Mouse (Mus musculus) midbrain, embryonic 11.5 days (tissue): ENCODE measurements around the gene Acsl4. TPM values are rescaled to one million over a fixed set of nuclear protein-coding genes. Genes with fewer than 3 reads are reported as not detected.
A peak's percentile ranks its signal among the peaks of the same experiment; 100 is the strongest.

Experiments used
- ATAC-seq: fragments of 200-750 bp; cut with Nextera tagmentation; 2 replicates; pipeline ENCODE4 v1.8.0; 2017; ENCODE audit warnings: moderate TSS enrichment, moderate library complexity; ENCODE audit not compliant: low FRiP score
- DNase-seq: peaks from one replicate; pipeline ENCODE4 v3.0.0; 2015; ENCODE audit warnings: low spot score; ENCODE audit errors: missing footprints
- H3K27ac ChIP-seq: fragments of 300-500 bp; sonication (generic); 2 replicates; pipeline ENCODE4 v1.5.1; 2014; ENCODE audit warnings: low read depth, low read length
- H3K27me3 ChIP-seq: fragments of 300-500 bp; sonication (generic); 2 replicates; pipeline ENCODE4 v1.6.1; 2014; ENCODE audit warnings: mild to moderate bottlenecking, low read length, moderate library complexity, mixed read lengths; ENCODE audit not compliant: control insufficient read depth, insufficient read depth
- H3K36me3 ChIP-seq: fragments of 300-500 bp; sonication (generic); 2 replicates; pipeline ENCODE4 v1.6.1; 2014; ENCODE audit warnings: mild to moderate bottlenecking, low read length, moderate library complexity, mixed read lengths; ENCODE audit not compliant: control insufficient read depth, insufficient read depth
- H3K4me1 ChIP-seq: fragments of 300-500 bp; sonication (generic); 2 replicates; pipeline ENCODE4 v1.6.1; 2014; ENCODE audit warnings: low read length; ENCODE audit not compliant: control insufficient read depth, insufficient read depth
- H3K4me2 ChIP-seq: fragments of 300-500 bp; sonication (generic); 2 replicates; pipeline ENCODE4 v1.6.1; 2014; ENCODE audit warnings: mild to moderate bottlenecking, moderate library complexity
- H3K4me3 ChIP-seq: fragments of 300-500 bp; sonication (generic); 2 replicates; pipeline ENCODE4 v1.5.1; 2014; ENCODE audit warnings: low read depth, low read length
- H3K9ac ChIP-seq: fragments of 300-500 bp; sonication (generic); 2 replicates; pipeline ENCODE4 v1.6.1; 2014; ENCODE audit warnings: low read length
- H3K9me3 ChIP-seq: fragments of 300-500 bp; sonication (generic); 2 replicates; pipeline ENCODE4 v1.6.1; 2016; ENCODE audit warnings: low read length; ENCODE audit not compliant: control insufficient read depth
- WGBS: fragments of 180-500 bp; shearing (Covaris S2); extraction: QIAGEN DNeasy Blood & Tissue Kit; methylation state at CpG from one replicate; pipeline ENCODE4 v1.1.7; 2014; 5-methylcytosine and 5-hydroxymethylcytosine counted together
- polyA plus RNA-seq: library from polyadenylated mRNA; unstranded; fragments of >200 nt; fragmentation: Nextera tagmentation; extraction: Ambion mirVana; gene quantifications from 2 replicates; pipeline ENCODE4 v1.2.1, GENCODE M21; 2014

The Acsl4 gene
- polyA plus RNA-seq, 1 experiment from 2014 or later, result 27.1 TPM

DNA sequence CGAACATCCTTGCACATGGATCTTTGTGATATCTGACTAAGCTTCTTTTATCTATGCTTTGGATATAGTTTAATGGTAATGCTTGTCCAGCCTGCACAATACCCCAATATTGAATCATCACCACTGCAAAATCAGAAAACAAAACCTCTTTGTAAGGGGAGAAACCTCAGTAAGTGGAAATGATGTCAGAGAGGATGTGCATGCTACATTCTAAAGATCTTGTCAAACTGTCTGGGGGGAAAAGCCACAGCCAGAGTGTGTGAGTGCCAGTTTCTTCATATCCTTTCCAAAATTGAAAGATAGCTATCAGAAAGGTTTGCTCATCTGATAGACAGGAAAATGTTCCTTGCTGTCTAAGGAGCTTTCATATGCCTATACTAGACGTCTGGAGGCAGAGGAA is 8.3 kb upstream of the Acsl4 start:
- Histone ChIP-seq H3K4me3 (no peak overlapping the region), H3K4me1 (no peaks in the 10 kb centered on the region), H3K27me3 (no peaks in the 10 kb centered on the region; the same call in 1 of the 2 replicates), H3K9ac (no peak overlapping the region), H3K27ac (no peak overlapping the region), H3K4me2 (no peak overlapping the region), H3K9me3 (no peaks in the 10 kb centered on the region), H3K36me3 (no peaks in the 10 kb centered on the region)
- ATAC-seq (no peak), DNase-seq (no peak)
- 69% methylated on average over 2 of the region's 2 CpGs for WGBS

DNA sequence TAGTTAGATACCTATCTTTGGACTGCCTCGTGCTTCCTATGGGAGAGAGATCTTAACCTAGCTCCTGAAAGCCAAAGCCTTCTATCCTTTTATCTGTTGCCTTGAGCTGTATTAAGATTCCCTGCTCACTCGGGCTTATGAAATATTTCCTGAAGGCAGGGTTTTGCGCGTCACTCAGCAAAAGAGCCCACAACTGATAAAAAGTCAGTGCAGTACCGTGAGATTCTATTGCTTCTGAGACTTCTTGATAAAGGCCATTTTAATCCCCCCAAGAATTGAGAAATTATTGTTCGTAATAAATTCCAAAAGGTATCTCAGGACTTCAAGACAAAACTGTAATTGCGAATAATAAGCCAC is 552 bp upstream of the Acsl4 start:
- peak overlapping the region; percentile 60 for H3K27ac ChIP-seq
- H3K4me1 ChIP-seq, result no peaks in the 10 kb centered on the region
- H3K36me3 ChIP-seq, result no peaks in the 10 kb centered on the region
- peak overlapping the region; percentile 55; the same call in 1 of the 2 replicates for H3K4me3 ChIP-seq
- DNase-seq (no peak), ATAC-seq (no peak)
- no peaks in the 10 kb centered on the region for H3K9me3 ChIP-seq
- H3K9ac ChIP-seq, result peak overlapping the region; percentile 58
- 0 out of 2 replicates have a peak, but pooled peaks cover 3% of the 10 kb centered on the region for H3K27me3 ChIP-seq
- peak overlapping the region; percentile 42 for H3K4me2 ChIP-seq
- 37% methylated on average over 7 of the region's 7 CpGs for WGBS

DNA sequence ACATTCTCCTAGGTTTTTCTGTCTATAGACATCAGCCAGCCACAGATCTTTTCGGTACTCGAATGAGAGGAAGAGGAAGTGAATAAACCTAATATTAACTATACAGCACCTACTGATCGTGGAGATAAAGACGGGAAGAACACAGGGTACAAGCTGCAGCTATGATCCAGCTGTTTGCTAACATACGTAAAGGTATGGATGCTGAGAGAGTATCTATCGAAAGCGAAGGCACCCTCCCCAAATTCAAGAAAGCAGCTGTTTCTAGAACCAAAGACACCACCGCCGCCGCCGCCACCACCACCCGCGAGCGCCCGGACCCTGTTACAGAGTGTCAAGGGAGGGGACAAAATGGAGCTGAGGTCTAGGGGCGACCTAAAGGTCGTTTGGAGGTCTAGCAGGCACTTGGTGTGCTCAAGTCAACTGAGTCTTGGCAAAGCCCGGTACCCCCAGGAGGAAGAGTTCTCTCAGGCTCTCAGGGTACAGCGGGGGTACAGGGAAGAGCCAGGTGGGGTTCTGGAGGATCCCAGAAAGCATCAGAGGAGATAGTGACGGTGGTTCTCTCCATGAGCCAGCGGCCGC is 665 bp downstream of the Acsl4 start:
- Histone ChIP-seq H3K4me3 (peak overlapping the region; percentile 55), H3K4me2 (peak overlapping the region; percentile 42), H3K4me1 (no peaks in the 10 kb centered on the region), H3K9ac (peak overlapping the region; percentile 66), H3K9me3 (no peaks in the 10 kb centered on the region), H3K27me3 (0 out of 2 replicates have a peak, but pooled peaks cover 3% of the 10 kb centered on the region), H3K36me3 (no peaks in the 10 kb centered on the region), H3K27ac (peak overlapping the region; percentile 73)
- 17% methylated on average over 22 of the region's 22 CpGs for WGBS
- ATAC-seq, result no peak; the same call in 1 of the 2 replicates
- DNase-seq, result peak; percentile 88

DNA sequence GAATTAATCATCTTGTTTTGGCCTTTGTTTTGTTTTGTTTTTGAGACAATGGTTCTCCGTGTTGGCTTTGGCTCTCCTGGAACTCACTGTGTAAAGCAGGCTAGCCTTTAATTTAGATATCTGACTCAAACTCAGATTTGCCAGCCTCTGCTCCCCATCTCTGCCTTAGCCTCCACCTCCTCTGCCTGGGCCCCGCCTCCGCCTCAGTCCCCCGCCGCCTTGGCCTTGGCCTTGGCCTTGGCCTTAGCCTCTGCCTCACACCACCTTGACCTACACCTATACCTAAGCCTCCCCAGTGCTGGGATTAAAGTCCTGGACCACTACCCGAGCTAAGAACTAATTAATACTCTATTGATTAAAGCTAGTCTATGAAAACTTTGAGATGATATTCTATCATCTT is 2.2 kb downstream of the Acsl4 start:
- no peak for ATAC-seq
- WGBS, result 86% methylated on average over 6 of the region's 6 CpGs
- no peaks in the 10 kb centered on the region for H3K4me1 ChIP-seq
- H3K4me3 ChIP-seq, result no peak overlapping the region
- 0 out of 2 replicates have a peak, but pooled peaks cover 3% of the 10 kb centered on the region for H3K27me3 ChIP-seq
- H3K9ac ChIP-seq, result no peak overlapping the region
- no peak overlapping the region for H3K27ac ChIP-seq
- no peak overlapping the region for H3K4me2 ChIP-seq
- no peak for DNase-seq
- H3K9me3 ChIP-seq, result no peaks in the 10 kb centered on the region
- H3K36me3 ChIP-seq, result no peaks in the 10 kb centered on the region

DNA sequence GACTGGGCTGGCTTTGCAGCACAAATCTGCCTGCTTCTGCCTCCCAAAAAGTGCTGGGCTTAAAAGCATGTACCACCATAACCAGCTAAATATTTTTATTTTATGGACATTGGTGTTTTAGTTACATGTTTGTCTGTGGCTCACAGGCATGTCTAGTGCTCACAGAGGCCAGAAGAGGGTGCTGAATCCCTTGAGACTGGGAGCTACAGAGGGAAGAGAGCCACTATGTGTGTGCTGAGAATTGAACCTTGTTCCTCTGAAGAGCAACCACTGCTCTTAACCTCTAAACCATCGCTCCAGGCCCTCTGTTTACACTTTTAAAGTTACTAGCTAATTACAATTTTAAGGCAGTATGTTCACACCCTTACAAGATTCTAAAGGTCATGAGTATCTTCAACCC is 2.7 kb downstream of the Acsl4 start:
- Histone ChIP-seq H3K27me3 (0 out of 2 replicates have a peak, but pooled peaks cover 3% of the 10 kb centered on the region), H3K4me3 (no peak overlapping the region), H3K9me3 (no peaks in the 10 kb centered on the region), H3K36me3 (no peaks in the 10 kb centered on the region), H3K4me2 (no peak overlapping the region), H3K9ac (no peak overlapping the region), H3K27ac (no peak overlapping the region), H3K4me1 (no peaks in the 10 kb centered on the region)
- no peak for DNase-seq
- no peak for ATAC-seq
- WGBS, result 91% methylated on average over 1 of the region's 1 CpGs

DNA sequence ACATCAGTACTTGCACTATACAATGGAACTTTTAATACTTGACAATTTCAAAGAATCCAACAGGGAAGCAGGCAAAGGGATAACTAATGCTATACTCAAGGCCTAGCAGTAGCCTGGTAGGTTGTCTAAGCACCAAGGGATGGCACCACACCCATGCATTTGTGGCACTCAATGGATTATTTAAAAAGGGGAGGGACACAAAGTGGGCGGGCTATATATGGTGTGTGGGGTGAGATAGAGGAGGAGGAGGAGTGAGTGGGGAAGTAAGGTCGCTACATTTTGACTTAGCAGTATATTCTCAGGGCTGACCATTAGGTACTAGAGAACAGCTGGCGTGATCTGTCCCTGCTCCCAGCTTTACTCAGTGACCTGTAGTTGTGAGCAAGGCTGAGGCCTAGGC is 5.4 kb downstream of the Acsl4 start:
- WGBS, result 82% methylated on average over 3 of the region's 3 CpGs
- ATAC-seq, result no peak

DNA sequence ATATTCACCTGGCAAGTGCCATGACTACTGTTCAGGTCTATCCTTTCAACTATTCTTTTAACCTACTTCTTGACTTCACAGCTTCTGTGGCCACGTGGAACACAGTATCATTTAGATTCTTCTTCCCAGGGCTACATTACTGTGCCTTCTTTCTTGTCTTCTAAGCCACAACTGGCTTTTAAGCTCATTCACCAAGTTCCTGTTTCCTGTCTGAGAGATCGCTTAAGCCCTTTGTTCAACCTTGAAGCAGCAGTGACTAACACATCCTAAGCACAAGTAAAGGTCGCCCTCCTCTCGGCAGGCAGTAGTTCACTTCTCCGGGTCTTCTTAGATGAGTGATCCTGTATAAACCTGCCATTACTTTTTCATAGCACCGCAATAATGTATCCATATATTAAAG is 10.4 kb downstream of the Acsl4 start:
- no peaks in the 10 kb centered on the region for H3K27me3 ChIP-seq
- H3K27ac ChIP-seq, result no peak overlapping the region
- no peak overlapping the region for H3K4me3 ChIP-seq
- DNase-seq (no peak), ATAC-seq (no peak)
- H3K4me1 ChIP-seq, result no peaks in the 10 kb centered on the region
- H3K36me3 ChIP-seq, result no peaks in the 10 kb centered on the region
- H3K4me2 ChIP-seq, result no peak overlapping the region
- H3K9ac ChIP-seq, result no peak overlapping the region
- H3K9me3 ChIP-seq, result no peaks in the 10 kb centered on the region
- WGBS, result 85% methylated on average over 6 of the region's 6 CpGs

More for the DNA sequence above, 5.4 kb downstream of the Acsl4 start:
- no peak overlapping the region for H3K4me3 ChIP-seq
- 0 out of 2 replicates have a peak, but pooled peaks cover 3% of the 10 kb centered on the region for H3K27me3 ChIP-seq
- no peaks in the 10 kb centered on the region for H3K9me3 ChIP-seq
- H3K27ac ChIP-seq, result no peak overlapping the region
- no peak overlapping the region for H3K9ac ChIP-seq
- no peak for DNase-seq
- H3K4me1 ChIP-seq, result no peaks in the 10 kb centered on the region
- no peak overlapping the region for H3K4me2 ChIP-seq
- no peaks in the 10 kb centered on the region for H3K36me3 ChIP-seq

DNA sequence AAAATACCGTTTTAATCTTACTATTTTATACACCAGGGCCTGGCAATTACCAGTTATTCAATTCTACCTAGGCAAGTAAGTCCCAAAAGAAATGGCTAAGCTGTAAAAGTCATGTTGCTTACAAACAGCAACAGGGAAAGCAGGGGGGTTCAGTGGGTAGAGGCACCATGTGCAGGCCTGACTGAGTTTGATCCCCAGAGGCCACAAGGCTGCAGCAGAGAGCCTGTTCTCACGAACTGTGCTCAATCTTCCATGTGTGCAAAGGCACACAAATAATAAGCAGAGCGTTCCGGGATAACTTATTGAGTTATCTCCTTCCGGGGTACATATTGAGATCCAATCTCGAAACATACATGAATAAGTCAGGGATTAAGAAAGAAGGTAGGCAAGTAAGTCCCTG is 12.3 kb downstream of the Acsl4 start:
- H3K36me3 ChIP-seq, result no peaks in the 10 kb centered on the region
- no peak overlapping the region for H3K4me3 ChIP-seq
- 86% methylated on average over 6 of the region's 6 CpGs for WGBS
- H3K9ac ChIP-seq, result no peak overlapping the region
- H3K4me1 ChIP-seq, result no peaks in the 10 kb centered on the region
- no peak overlapping the region for H3K27ac ChIP-seq
- no peak for ATAC-seq
- H3K27me3 ChIP-seq, result no peaks in the 10 kb centered on the region
- no peak for DNase-seq
- H3K4me2 ChIP-seq, result no peak overlapping the region
- no peaks in the 10 kb centered on the region for H3K9me3 ChIP-seq

DNA sequence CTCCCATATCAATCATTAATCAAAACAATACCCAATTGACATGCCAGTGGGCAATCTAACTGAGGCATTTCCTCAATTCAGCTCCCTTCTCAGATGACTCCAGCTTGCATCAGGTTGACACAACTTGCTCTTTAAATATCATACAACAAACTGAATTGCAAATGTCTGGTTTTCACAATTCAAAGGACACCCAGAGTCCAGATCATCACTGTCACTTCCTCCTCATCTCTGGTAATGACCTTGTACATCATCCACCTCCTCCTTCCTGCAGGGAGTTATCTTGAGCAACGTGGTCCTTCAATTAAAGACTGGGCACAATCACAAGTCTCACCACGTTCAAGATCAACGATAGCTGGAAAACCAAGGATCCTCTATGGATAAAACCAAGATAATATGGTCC is 13.0 kb downstream of the Acsl4 start:
- Histone ChIP-seq H3K27ac (no peak overlapping the region), H3K4me2 (no peak overlapping the region), H3K4me3 (no peak overlapping the region), H3K27me3 (no peaks in the 10 kb centered on the region), H3K36me3 (no peaks in the 10 kb centered on the region), H3K4me1 (no peaks in the 10 kb centered on the region), H3K9me3 (no peaks in the 10 kb centered on the region), H3K9ac (no peak overlapping the region)
- ATAC-seq (no peak), DNase-seq (no peak)
- 91% methylated on average over 3 of the region's 3 CpGs for WGBS
